Mouse (Mus musculus) erythroblast, embryonic 14.5 days (primary cell): Measurements from ENCODE around the gene Tns3. TPM values are rescaled to one million over a fixed set of nuclear protein-coding genes. Genes with fewer than 3 reads are reported as not detected.

Source experiments
- H3K27me3 ChIP-seq: 2 replicates; pipeline ENCODE4 v1.6.1; 2012; ENCODE audit warnings: inconsistent platforms; ENCODE audit not compliant: control insufficient read depth
- H3K36me3 ChIP-seq: 2 replicates; pipeline ENCODE4 v1.6.1; 2012; ENCODE audit warnings: mild to moderate bottlenecking, inconsistent platforms; ENCODE audit not compliant: control insufficient read depth
- H3K4me1 ChIP-seq: 2 replicates; pipeline ENCODE4 v1.6.1; 2012; ENCODE audit warnings: inconsistent platforms; ENCODE audit not compliant: control insufficient read depth
- H3K4me3 ChIP-seq: replicated peaks from 2 replicates; pipeline ENCODE3; 2012; ENCODE audit warnings: moderate library complexity, mild to moderate bottlenecking, inconsistent platforms
- H3K9me3 ChIP-seq: 2 replicates; pipeline ENCODE4 v1.6.1; 2012; ENCODE audit warnings: low read length, inconsistent platforms, mixed read lengths; ENCODE audit not compliant: control insufficient read depth
- GATA1 ChIP-seq: IDR thresholded peaks from 2 replicates; pipeline ENCODE4 v1.6.1; 2012; ENCODE audit warnings: low read length, inconsistent platforms, mixed read lengths
- TAL1 ChIP-seq: IDR thresholded peaks from 3 replicates; pipeline ENCODE4 v1.6.1; 2012; ENCODE audit warnings: low read length, inconsistent platforms, mixed read lengths
- polyA plus RNA-seq: library from polyadenylated mRNA; stranded (reverse); fragments of >175 nt; gene quantifications from 2 replicates; pipeline ENCODE4 v1.2.3, GENCODE M21; 2012

The Tns3 gene
- polyA plus RNA-seq, 1 experiment, result 0.01 TPM

DNA sequence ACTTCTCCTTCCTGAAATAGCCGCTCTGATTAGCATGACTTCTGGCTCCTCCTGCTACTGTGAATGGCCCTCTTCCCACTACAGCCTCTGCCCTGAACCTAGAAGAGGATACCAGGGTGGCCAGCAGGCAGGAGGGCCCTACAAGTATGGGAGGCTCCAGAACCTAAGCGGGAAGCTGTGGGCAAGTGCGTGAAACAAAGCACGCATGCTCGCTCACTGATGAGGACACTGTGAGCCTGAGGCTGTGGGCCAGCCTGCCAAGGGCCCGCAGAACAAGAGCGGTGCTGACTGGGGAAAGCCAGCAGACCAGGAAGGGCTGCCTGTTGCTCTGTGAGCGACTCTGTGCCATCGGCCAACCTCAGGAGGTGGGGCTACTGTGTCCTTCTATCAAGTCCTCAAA, 106.1 kb downstream of the Tns3 start:
- H3K9me3 ChIP-seq, result no peaks in the 10 kb centered on the region
- H3K27me3 ChIP-seq, result no peaks in the 10 kb centered on the region
- H3K36me3 ChIP-seq, result no peaks in the 10 kb centered on the region
- H3K4me3 ChIP-seq, result no peak overlapping the region
- no peaks in the 10 kb centered on the region for H3K4me1 ChIP-seq
- no peak for TF ChIP-seq GATA1
- no peak for TF ChIP-seq TAL1

DNA sequence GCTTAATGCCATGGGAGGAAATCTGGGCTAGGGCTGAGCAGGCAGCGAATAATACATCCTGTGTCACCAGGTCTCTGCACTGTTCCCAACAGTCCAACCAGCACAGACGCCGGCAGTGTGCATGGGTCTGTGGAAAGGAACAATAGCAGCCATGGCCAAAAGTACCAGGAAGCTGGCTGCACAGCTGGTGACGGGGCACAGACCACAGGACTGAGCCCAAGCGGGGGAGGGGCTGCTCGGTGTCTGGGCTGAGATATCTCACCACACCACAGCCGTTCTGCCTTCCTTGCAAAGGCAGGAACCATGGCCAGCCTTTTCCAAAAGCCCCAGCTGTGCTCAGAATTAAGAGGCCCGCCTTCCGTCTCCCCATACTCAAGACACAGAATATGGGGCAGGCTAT, 107.3 kb downstream of the Tns3 start:
- no peaks in the 10 kb centered on the region for H3K36me3 ChIP-seq
- no peak overlapping the region for H3K4me3 ChIP-seq
- no peaks in the 10 kb centered on the region for H3K9me3 ChIP-seq
- H3K27me3 ChIP-seq, result no peaks in the 10 kb centered on the region
- TF ChIP-seq GATA1, result no peak
- TF ChIP-seq TAL1, result no peak
- no peaks in the 10 kb centered on the region for H3K4me1 ChIP-seq

DNA sequence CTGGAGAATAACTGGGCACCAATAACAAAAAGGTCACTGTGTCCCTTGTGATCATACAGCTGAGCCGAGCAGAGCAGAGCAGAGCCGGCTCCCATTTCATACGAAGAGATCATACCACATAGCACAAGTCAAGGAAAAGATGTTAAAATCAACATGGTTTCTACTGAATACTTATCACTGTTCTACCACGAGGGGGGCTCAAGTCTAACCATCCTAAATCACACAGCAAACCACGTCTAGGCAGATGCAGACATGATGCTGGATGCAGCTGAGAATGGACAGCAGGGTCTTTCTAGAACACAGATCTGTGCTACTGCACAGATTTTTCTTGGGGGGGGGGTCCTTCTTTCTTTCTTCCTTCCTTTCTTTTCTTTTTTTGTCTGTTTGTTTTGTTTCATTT, 112.6 kb downstream of the Tns3 start:
- Histone ChIP-seq H3K27me3 (no peaks in the 10 kb centered on the region), H3K9me3 (no peaks in the 10 kb centered on the region), H3K36me3 (no peaks in the 10 kb centered on the region), H3K4me3 (no peak overlapping the region), H3K4me1 (no peaks in the 10 kb centered on the region)
- TF ChIP-seq GATA1 (no peak), TAL1 (no peak)

DNA sequence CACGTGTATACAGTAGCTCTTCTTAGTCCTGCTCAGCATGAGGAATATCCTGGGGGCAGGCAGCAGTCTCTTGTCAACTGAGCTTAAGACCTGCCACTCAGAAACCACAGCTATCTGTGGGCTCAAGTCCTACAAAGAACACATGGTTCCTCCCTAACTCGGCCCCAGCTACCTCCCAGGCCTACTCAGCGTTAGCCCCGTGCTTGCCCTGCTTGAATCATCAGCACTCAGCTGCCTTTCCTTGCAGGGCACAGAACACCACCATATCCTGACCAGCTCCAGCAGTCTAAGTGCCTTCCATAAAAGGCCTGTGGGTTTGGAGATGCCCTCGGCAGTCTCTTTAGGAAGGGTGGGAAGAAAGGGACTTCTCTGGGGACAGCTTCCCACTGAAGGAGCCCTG, 116.7 kb downstream of the Tns3 start:
- no peaks in the 10 kb centered on the region for H3K36me3 ChIP-seq
- TF ChIP-seq GATA1 (no peak), TAL1 (no peak)
- H3K4me3 ChIP-seq, result no peak overlapping the region
- H3K4me1 ChIP-seq, result no peaks in the 10 kb centered on the region
- no peaks in the 10 kb centered on the region for H3K9me3 ChIP-seq
- no peaks in the 10 kb centered on the region for H3K27me3 ChIP-seq

DNA sequence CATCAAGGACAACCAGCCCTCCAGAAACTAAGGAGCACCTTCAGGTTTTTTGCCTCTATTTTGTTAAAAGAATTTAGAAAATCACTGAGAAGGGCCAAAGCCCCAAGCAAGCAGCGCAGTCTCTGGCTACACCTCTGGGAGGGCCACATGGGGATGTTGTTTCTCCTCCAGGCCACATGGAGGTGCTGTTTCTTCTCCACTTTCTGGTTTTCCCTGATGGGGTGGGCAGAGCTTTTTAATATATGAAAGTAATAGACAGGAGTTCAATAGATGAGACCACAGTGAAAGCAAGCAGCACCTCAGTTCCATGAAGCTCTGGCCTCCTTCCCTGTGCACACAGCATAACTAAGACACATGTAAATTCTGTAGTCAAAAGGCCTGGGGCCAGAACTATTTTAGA, 118.5 kb downstream of the Tns3 start:
- no peaks in the 10 kb centered on the region for H3K27me3 ChIP-seq
- TF ChIP-seq TAL1 (no peak), GATA1 (no peak)
- no peak overlapping the region for H3K4me3 ChIP-seq
- no peaks in the 10 kb centered on the region for H3K36me3 ChIP-seq
- no peaks in the 10 kb centered on the region for H3K4me1 ChIP-seq
- H3K9me3 ChIP-seq, result no peaks in the 10 kb centered on the region

DNA sequence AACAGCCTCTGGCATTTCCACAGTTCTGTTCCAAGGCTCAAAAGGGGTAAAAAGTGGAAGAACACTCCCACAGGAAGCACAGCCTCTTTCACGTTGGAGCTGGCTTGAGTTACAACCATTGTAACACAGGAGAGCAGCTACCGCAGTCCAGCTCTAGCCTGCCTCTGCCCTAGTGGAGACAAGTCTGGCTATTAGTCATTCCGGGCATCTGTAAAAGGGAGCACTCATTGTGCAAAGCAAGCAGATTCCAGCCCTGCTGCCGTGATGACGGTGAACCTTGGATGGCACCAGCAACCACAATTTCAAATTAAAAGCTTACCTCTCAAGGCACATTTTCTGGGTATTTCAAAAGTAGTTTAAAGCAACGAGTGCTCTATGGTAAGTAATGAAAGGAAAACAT, 120.0 kb downstream of the Tns3 start:
- no peaks in the 10 kb centered on the region for H3K9me3 ChIP-seq
- H3K4me3 ChIP-seq, result no peak overlapping the region
- no peaks in the 10 kb centered on the region for H3K4me1 ChIP-seq
- TF ChIP-seq GATA1, result no peak
- no peak for TF ChIP-seq TAL1
- no peaks in the 10 kb centered on the region for H3K36me3 ChIP-seq
- no peaks in the 10 kb centered on the region for H3K27me3 ChIP-seq

DNA sequence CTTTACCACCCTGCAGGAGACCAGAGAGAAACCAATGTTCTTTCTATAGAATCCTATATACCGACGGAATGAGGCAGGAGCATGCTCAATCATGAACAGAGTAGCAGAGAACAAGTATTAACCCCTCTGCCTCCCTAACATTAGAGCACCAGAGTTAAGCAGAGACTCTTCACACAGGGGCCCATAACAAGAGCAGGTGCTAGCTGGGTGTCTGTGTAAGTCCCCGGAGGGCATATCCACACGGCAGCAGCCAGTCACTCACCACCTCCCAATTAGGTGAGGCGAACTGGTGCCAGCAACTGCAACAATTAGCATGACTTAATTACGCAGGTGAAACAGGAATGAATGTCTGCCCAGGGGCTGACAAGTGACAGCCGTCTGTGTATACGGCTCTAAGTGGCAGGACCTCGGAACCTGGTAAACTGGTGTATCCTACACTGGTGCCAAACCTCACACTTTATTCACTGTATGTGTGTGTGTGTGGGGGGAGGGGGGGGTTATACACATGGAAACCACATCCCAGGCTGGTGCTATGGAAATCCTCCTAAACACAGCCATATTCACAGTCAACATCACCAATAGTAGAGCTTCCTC, 123.0 kb downstream of the Tns3 start:
- Histone ChIP-seq H3K4me3 (no peak overlapping the region), H3K36me3 (no peaks in the 10 kb centered on the region), H3K27me3 (no peaks in the 10 kb centered on the region), H3K9me3 (no peaks in the 10 kb centered on the region), H3K4me1 (no peaks in the 10 kb centered on the region)
- TF ChIP-seq TAL1 (no peak), GATA1 (no peak)

DNA sequence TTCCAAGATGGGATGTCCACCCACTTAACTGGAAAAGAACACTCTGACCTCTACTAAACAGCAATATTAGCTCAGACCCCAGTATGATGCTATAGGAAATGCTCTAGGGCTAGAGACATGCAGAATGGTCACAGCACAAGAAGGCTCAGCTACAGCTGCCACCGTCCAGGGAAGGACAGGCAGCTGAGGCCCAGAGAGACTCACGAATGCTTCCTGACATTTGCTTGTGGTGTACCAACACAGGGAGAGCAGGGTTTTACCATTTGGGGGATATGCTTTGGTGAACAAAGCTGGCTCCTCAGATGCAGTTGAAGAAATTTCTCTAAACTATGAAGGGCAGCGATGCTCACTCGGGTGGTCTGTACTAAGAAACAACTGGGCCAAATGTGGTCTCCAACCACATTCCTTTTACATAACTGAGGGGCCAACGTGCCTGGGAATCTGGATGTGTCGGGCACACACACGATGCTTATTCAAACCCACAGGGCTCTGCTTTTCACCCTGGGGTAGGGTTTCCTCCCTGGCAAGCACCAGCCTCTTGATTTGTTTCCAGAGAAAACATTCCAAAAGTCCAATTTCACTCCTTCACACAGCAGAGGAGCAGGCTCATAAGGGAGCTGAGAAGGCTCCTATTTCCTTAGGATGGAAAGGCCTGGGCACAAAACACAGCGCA, 124.6 kb downstream of the Tns3 start:
- Histone ChIP-seq H3K9me3 (no peaks in the 10 kb centered on the region), H3K4me3 (no peak overlapping the region), H3K4me1 (no peaks in the 10 kb centered on the region), H3K27me3 (no peaks in the 10 kb centered on the region), H3K36me3 (no peaks in the 10 kb centered on the region)
- TF ChIP-seq GATA1 (no peak), TAL1 (no peak)

DNA sequence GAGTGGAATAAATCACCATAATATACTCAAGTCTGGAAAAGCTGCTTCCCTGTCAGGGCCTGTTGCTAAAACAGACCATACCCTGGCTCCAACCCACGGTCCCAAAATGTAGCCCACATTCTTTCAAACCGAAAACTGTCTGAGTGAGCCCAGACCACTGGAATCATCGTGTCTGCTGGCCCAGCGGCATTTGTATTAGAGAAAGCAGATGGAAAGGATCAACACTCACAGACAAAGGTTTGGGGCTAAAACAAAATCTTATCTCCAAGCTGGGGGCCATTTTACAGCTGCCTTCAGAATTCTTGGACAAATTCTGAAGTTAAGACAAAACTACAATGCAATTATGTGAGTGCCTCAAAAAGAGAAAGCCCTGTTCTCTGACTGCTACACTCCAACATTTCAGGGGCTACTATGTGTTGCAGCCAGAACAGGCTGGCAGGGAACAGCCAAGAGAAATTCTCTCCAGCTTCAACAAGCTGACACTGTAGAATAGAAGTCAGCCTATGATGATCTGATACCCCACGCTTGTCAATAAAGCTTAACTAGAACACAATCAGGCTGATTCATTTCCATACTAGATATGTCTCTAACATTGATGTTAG, 127.2 kb downstream of the Tns3 start:
- Histone ChIP-seq H3K4me1 (no peaks in the 10 kb centered on the region), H3K4me3 (no peak overlapping the region), H3K9me3 (no peaks in the 10 kb centered on the region), H3K27me3 (no peaks in the 10 kb centered on the region), H3K36me3 (no peaks in the 10 kb centered on the region)
- TF ChIP-seq TAL1 (no peak), GATA1 (no peak)
